Mouse (Mus musculus): Measurements from ENCODE around the gene Klhdc9. TPM values are rescaled to one million over a fixed set of nuclear protein-coding genes. Genes with fewer than 3 reads are reported as not detected.

Gene Klhdc9
- polyA plus RNA-seq (2012; rRNA removed), result 0.13 and 0.16 TPM in 2 replicates

GRCm38 (mm10) chr1:171360656-171361055 is at the start of gene Klhdc9:
Gene Klhdc9 (minus strand): TSS chr1:171360798.
- 9% methylated on average over 21 of the region's 21 CpGs for WGBS
- peaks cover 13% of the 10 kb centered on the region for H3K36me3 ChIP-seq (ENCODE audit: control insufficient read depth, insufficient read depth, low read length)
- no peaks in the 10 kb centered on the region for H3K27me3 ChIP-seq (ENCODE audit: control insufficient read depth, insufficient read depth, low read length)
- peaks cover 10% of the 10 kb centered on the region for H3K4me1 ChIP-seq (ENCODE audit: control insufficient read depth, insufficient read depth, insufficient read length, low read length)
- H3K4me3 ChIP-seq (ENCODE audit: low read depth, low read length), result peak within 1 kb of the TSS; percentile 56
- no peak within 1 kb of the TSS for H3K27ac ChIP-seq (ENCODE audit: insufficient read depth, low read depth, low read length)
- no peak for TF ChIP-seq POLR2A (IDR thresholded peaks at IDR 0.05; ENCODE audit: low read depth, low read length)
- TF ChIP-seq CTCF (IDR thresholded peaks at IDR 0.05; ENCODE audit: extremely low read depth, insufficient read length, insufficient replicate concordance, low read depth, low read length), result no peak

GRCm38 (mm10) chr1:171410231-171410630 is 49.6 kb upstream of the Klhdc9 start:
- Histone ChIP-seq H3K36me3 (ENCODE audit: control insufficient read depth, insufficient read depth, low read length) (peaks cover 2% of the 10 kb centered on the region), H3K4me3 (ENCODE audit: low read depth, low read length) (no peak overlapping the region), H3K27ac (ENCODE audit: insufficient read depth, low read depth, low read length) (no peak overlapping the region), H3K4me1 (ENCODE audit: control insufficient read depth, insufficient read depth, insufficient read length, low read length) (no peaks in the 10 kb centered on the region; the same call in 1 of the 2 replicates), H3K27me3 (ENCODE audit: control insufficient read depth, insufficient read depth, low read length) (no peaks in the 10 kb centered on the region)
- WGBS, result 91% methylated on average over 1 of the region's 1 CpGs
- TF ChIP-seq POLR2A (IDR thresholded peaks at IDR 0.05; ENCODE audit: low read depth, low read length) (no peak), CTCF (IDR thresholded peaks at IDR 0.05; ENCODE audit: extremely low read depth, insufficient read length, insufficient replicate concordance, low read depth, low read length) (no peak)

DNA sequence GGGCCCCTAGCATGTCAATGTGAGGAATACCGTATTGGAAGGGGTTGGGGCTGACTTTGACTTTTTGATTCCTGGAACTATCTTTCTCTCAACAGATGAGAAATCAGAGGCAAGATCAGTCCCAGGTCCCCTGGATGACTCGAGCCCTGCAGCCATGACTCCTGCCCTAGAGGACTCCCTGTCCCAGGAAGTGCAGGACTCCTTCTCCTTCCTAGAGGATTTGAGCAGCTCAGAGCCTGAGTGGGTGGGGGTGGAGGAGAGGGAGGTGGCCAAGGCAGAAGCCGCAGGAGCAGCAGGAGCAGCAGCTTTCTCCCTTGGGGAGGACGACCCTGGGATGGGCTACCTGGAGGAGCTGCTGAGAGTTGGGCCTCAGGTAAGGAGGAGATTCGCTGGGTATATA is 46.7 kb upstream of the Klhdc9 start:
- no peak for TF ChIP-seq POLR2A (IDR thresholded peaks at IDR 0.05; ENCODE audit: low read depth, low read length)
- no peak for TF ChIP-seq CTCF (IDR thresholded peaks at IDR 0.05; ENCODE audit: extremely low read depth, insufficient read length, insufficient replicate concordance, low read depth, low read length)
- Histone ChIP-seq H3K27ac (ENCODE audit: insufficient read depth, low read depth, low read length) (no peak overlapping the region), H3K4me3 (ENCODE audit: low read depth, low read length) (no peak overlapping the region), H3K27me3 (ENCODE audit: control insufficient read depth, insufficient read depth, low read length) (no peaks in the 10 kb centered on the region), H3K36me3 (ENCODE audit: control insufficient read depth, insufficient read depth, low read length) (no peaks in the 10 kb centered on the region; the same call in 1 of the 2 replicates), H3K4me1 (ENCODE audit: control insufficient read depth, insufficient read depth, insufficient read length, low read length) (no peaks in the 10 kb centered on the region)
- 74% methylated on average over 5 of the region's 5 CpGs for WGBS

- Histone ChIP-seq H3K4me3 (ENCODE audit: low read depth, low read length) (no peak overlapping the region), H3K36me3 (ENCODE audit: control insufficient read depth, insufficient read depth, low read length) (no peaks in the 10 kb centered on the region; the same call in 1 of the 2 replicates), H3K27ac (ENCODE audit: insufficient read depth, low read depth, low read length) (no peak overlapping the region), H3K27me3 (ENCODE audit: control insufficient read depth, insufficient read depth, low read length) (no peaks in the 10 kb centered on the region), H3K4me1 (ENCODE audit: control insufficient read depth, insufficient read depth, insufficient read length, low read length) (no peaks in the 10 kb centered on the region)
- TF ChIP-seq CTCF (IDR thresholded peaks at IDR 0.05; ENCODE audit: extremely low read depth, insufficient read length, insufficient replicate concordance, low read depth, low read length), result no peak
- TF ChIP-seq POLR2A (IDR thresholded peaks at IDR 0.05; ENCODE audit: low read depth, low read length), result no peak
- 81% methylated on average over 9 of the region's 9 CpGs for WGBS
Observed at GRCm38 (mm10) chr1:171402991-171403390, 42.4 kb upstream of the Klhdc9 start.

GRCm38 (mm10) chr1:171401821-171402220 is 41.2 kb upstream of the Klhdc9 start:
- Histone ChIP-seq H3K27me3 (ENCODE audit: control insufficient read depth, insufficient read depth, low read length) (no peaks in the 10 kb centered on the region), H3K27ac (ENCODE audit: insufficient read depth, low read depth, low read length) (no peak overlapping the region), H3K4me3 (ENCODE audit: low read depth, low read length) (no peak overlapping the region), H3K4me1 (ENCODE audit: control insufficient read depth, insufficient read depth, insufficient read length, low read length) (no peaks in the 10 kb centered on the region), H3K36me3 (ENCODE audit: control insufficient read depth, insufficient read depth, low read length) (no peaks in the 10 kb centered on the region; the same call in 1 of the 2 replicates)
- 80% methylated on average over 4 of the region's 4 CpGs for WGBS
- TF ChIP-seq POLR2A (IDR thresholded peaks at IDR 0.05; ENCODE audit: low read depth, low read length) (no peak), CTCF (IDR thresholded peaks at IDR 0.05; ENCODE audit: extremely low read depth, insufficient read length, insufficient replicate concordance, low read depth, low read length) (no peak)

- Histone ChIP-seq H3K36me3 (ENCODE audit: control insufficient read depth, insufficient read depth, low read length) (no peaks in the 10 kb centered on the region), H3K4me1 (ENCODE audit: control insufficient read depth, insufficient read depth, insufficient read length, low read length) (0 out of 2 replicates have a peak, but pooled peaks cover 2% of the 10 kb centered on the region), H3K27ac (ENCODE audit: insufficient read depth, low read depth, low read length) (peak overlapping the region; percentile 87), H3K4me3 (ENCODE audit: low read depth, low read length) (peak overlapping the region; percentile 73), H3K27me3 (ENCODE audit: control insufficient read depth, insufficient read depth, low read length) (no peaks in the 10 kb centered on the region)
- no peak for TF ChIP-seq POLR2A (IDR thresholded peaks at IDR 0.05; ENCODE audit: low read depth, low read length)
- no peak for TF ChIP-seq CTCF (IDR thresholded peaks at IDR 0.05; ENCODE audit: extremely low read depth, insufficient read length, insufficient replicate concordance, low read depth, low read length)
- 70% methylated on average over 4 of the region's 4 CpGs for WGBS
Observed at GRCm38 (mm10) chr1:171390101-171390500, 29.5 kb upstream of the Klhdc9 start.

- Histone ChIP-seq H3K4me3 (ENCODE audit: low read depth, low read length) (peak within 1 kb of the TSS; percentile 73), H3K27me3 (ENCODE audit: control insufficient read depth, insufficient read depth, low read length) (no peaks in the 10 kb centered on the region), H3K36me3 (ENCODE audit: control insufficient read depth, insufficient read depth, low read length) (no peaks in the 10 kb centered on the region), H3K4me1 (ENCODE audit: control insufficient read depth, insufficient read depth, insufficient read length, low read length) (0 out of 2 replicates have a peak, but pooled peaks cover 2% of the 10 kb centered on the region), H3K27ac (ENCODE audit: insufficient read depth, low read depth, low read length) (peak within 1 kb of the TSS; percentile 87)
- no peak for TF ChIP-seq CTCF (IDR thresholded peaks at IDR 0.05; ENCODE audit: extremely low read depth, insufficient read length, insufficient replicate concordance, low read depth, low read length)
- peak; percentile 29; the same call in 1 of the 2 replicates for TF ChIP-seq POLR2A (IDR thresholded peaks at IDR 0.05; ENCODE audit: low read depth, low read length)
- WGBS, result 68% methylated on average over 15 of the region's 15 CpGs
Observed at GRCm38 (mm10) chr1:171388376-171389102, 27.9 kb upstream of the Klhdc9 start, which contains the start of gene Arhgap30. Gene Arhgap30 (plus strand): TSS chr1:171388954.

All from small intestine, adult 2 months (tissue).